Mouse (Mus musculus): Measurements from ENCODE around the gene Hspbp1. TPM values are rescaled to one million over a fixed set of nuclear protein-coding genes. Genes with fewer than 3 reads are reported as not detected.

The Hspbp1 gene
- 83.5 and 94.5 TPM in 2 replicates for polyA plus RNA-seq (2015; fragmentation: Nextera tagmentation; extraction: Ambion mirVana)

- Histone ChIP-seq H3K4me3 (replicated peaks) (peak within 1 kb of the TSS; percentile 82), H3K36me3 (peaks cover 8% of the 10 kb centered on the region), H3K9ac (peak within 1 kb of the TSS; percentile 30), H3K27me3 (replicated peaks) (no peaks in the 10 kb centered on the region), H3K27ac (peak within 1 kb of the TSS; percentile 57), H3K9me3 (no peaks in the 10 kb centered on the region), H3K4me2 (peak within 1 kb of the TSS; percentile 95), H3K4me1 (peaks cover 5% of the 10 kb centered on the region)
- under 1% methylated on average over 32 of the region's 32 CpGs for WGBS
- ATAC-seq (ENCODE audit: insufficient read depth, low FRiP score, low read depth) = peak; percentile 98
These were observed at the start of gene Hspbp1 for GRCm38 (mm10) chr7:4684632-4685417. TSS of gene Hspbp1 (minus strand) at chr7:4685068.

DNA sequence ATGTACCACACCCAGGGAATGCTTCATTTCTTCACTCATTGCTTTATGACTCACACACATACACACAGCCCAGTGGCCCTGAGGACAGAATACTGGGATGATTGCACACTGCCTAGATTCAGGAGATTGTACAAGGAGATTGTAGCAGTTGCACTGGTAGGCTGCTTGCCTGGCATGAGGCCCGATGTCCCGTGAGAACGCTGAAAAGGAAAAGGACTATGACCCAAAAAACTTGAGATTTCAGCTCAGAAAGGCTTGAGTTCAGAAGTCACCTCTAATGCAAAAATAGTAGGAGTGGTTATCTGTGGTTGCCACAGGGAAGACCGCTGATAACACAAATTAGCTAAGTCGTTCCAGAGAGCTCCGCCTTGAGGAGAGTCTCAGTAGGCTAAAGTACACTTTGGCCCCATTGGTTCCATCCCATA lies 48.1 kb upstream of the Hspbp1 start:
- ATAC-seq (ENCODE audit: insufficient read depth, low FRiP score, low read depth) = peak; percentile 70
- H3K9ac ChIP-seq = no peak overlapping the region
- no peaks in the 10 kb centered on the region for H3K36me3 ChIP-seq
- 49% methylated on average over 6 of the region's 6 CpGs for WGBS
- no peaks in the 10 kb centered on the region for H3K9me3 ChIP-seq
- no peaks in the 10 kb centered on the region for H3K4me1 ChIP-seq
- H3K27ac ChIP-seq = no peak overlapping the region
- no peak overlapping the region for H3K4me3 ChIP-seq (replicated peaks)
- no peaks in the 10 kb centered on the region for H3K27me3 ChIP-seq (replicated peaks)
- no peak overlapping the region for H3K4me2 ChIP-seq

- no peak overlapping the region for H3K9ac ChIP-seq
- no peaks in the 10 kb centered on the region for H3K27me3 ChIP-seq (replicated peaks)
- no peak overlapping the region for H3K27ac ChIP-seq
- H3K36me3 ChIP-seq = no peaks in the 10 kb centered on the region
- no peaks in the 10 kb centered on the region for H3K9me3 ChIP-seq
- H3K4me1 ChIP-seq = no peaks in the 10 kb centered on the region
- no peak overlapping the region for H3K4me2 ChIP-seq
- no peak overlapping the region for H3K4me3 ChIP-seq (replicated peaks)
- 71% methylated on average over 5 of the region's 5 CpGs for WGBS
- no peak for ATAC-seq (ENCODE audit: insufficient read depth, low FRiP score, low read depth)
These were observed 46.2 kb upstream of the Hspbp1 start for GRCm38 (mm10) chr7:4731090-4731489.

GRCm38 (mm10) chr7:4725169-4725568 lies 40.3 kb upstream of the Hspbp1 start, which contains the start of gene Tmem150b:
TSS of gene Tmem150b (minus strand) at chr7:4725249.
- Histone ChIP-seq H3K27ac (peak within 1 kb of the TSS; percentile 82), H3K4me3 (replicated peaks) (peak within 1 kb of the TSS; percentile 40), H3K9ac (no peak within 1 kb of the TSS), H3K36me3 (no peaks in the 10 kb centered on the region), H3K4me2 (peak within 1 kb of the TSS; percentile 59), H3K27me3 (replicated peaks) (no peaks in the 10 kb centered on the region), H3K9me3 (no peaks in the 10 kb centered on the region), H3K4me1 (peaks cover 10% of the 10 kb centered on the region; the same call in 1 of the 2 replicates)
- WGBS = 66% methylated on average over 7 of the region's 7 CpGs
- ATAC-seq (ENCODE audit: insufficient read depth, low FRiP score, low read depth) = no peak

DNA sequence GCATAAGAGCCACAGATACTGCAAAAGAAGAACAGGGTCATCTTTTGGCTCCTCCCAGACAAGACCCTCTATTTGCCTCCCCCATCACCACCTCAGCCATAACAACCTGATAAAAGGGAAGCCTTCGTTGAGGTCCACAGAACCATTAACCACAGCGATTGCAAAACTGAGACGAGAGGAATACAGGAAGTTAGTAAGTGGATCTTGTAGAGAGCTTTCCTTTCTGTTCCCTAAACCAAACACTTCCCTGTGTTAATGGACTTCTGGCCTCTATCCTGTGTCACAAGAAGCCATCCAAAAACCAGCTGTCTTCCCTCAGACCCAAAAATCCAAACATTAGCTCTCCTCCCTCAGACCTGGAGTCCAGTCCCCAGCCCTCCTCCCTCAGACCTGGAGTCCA lies 39.5 kb upstream of the Hspbp1 start:
- peaks cover 10% of the 10 kb centered on the region; the same call in 1 of the 2 replicates for H3K4me1 ChIP-seq
- peak; percentile 47; the same call in 1 of the 2 replicates for ATAC-seq (ENCODE audit: insufficient read depth, low FRiP score, low read depth)
- peak overlapping the region; percentile 82 for H3K27ac ChIP-seq
- H3K9ac ChIP-seq = no peak overlapping the region
- H3K27me3 ChIP-seq (replicated peaks) = no peaks in the 10 kb centered on the region
- 31% methylated on average over 3 of the region's 3 CpGs for WGBS
- peak overlapping the region; percentile 59 for H3K4me2 ChIP-seq
- H3K9me3 ChIP-seq = no peaks in the 10 kb centered on the region
- no peaks in the 10 kb centered on the region for H3K36me3 ChIP-seq
- peak overlapping the region; percentile 40 for H3K4me3 ChIP-seq (replicated peaks)

DNA sequence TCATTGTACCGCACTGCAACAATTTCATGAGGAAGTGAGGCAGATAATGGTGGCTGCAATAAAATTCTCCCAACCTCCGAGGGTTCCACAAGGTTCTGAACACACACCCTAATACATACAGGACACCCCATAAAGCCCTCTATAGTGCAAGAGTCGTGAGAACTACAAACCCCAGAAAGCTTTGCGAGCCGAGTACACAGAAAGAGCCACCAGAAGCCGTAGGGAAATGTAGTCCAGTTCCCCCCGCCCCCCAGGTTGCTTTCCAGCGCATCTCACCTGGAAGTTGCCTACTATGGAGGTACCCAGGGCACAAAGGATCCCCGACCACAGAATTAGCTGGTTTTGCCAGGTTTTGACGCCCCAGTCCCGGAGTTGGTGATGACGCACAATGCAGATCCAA lies 38.6 kb upstream of the Hspbp1 start:
- no peak overlapping the region for H3K9ac ChIP-seq
- peak; percentile 40; the same call in 1 of the 2 replicates for ATAC-seq (ENCODE audit: insufficient read depth, low FRiP score, low read depth)
- peak overlapping the region; percentile 59 for H3K4me2 ChIP-seq
- 0 out of 2 replicates have a peak overlapping the region, but pooled peaks have one; percentile 82 for H3K27ac ChIP-seq
- H3K27me3 ChIP-seq (replicated peaks) = no peaks in the 10 kb centered on the region
- peak overlapping the region; percentile 40 for H3K4me3 ChIP-seq (replicated peaks)
- 32% methylated on average over 12 of the region's 12 CpGs for WGBS
- peaks cover 10% of the 10 kb centered on the region; the same call in 1 of the 2 replicates for H3K4me1 ChIP-seq
- H3K36me3 ChIP-seq = no peaks in the 10 kb centered on the region
- no peaks in the 10 kb centered on the region for H3K9me3 ChIP-seq

GRCm38 (mm10) chr7:4719276-4719675 lies 34.4 kb upstream of the Hspbp1 start:
- Histone ChIP-seq H3K27me3 (replicated peaks) (no peaks in the 10 kb centered on the region), H3K27ac (no peak overlapping the region), H3K4me2 (no peak overlapping the region), H3K4me3 (replicated peaks) (no peak overlapping the region), H3K4me1 (peaks cover 7% of the 10 kb centered on the region; the same call in 1 of the 2 replicates), H3K36me3 (peaks cover 5% of the 10 kb centered on the region), H3K9me3 (no peaks in the 10 kb centered on the region), H3K9ac (no peak overlapping the region)
- ATAC-seq (ENCODE audit: insufficient read depth, low FRiP score, low read depth) = no peak
- 86% methylated on average over 3 of the region's 3 CpGs for WGBS

DNA sequence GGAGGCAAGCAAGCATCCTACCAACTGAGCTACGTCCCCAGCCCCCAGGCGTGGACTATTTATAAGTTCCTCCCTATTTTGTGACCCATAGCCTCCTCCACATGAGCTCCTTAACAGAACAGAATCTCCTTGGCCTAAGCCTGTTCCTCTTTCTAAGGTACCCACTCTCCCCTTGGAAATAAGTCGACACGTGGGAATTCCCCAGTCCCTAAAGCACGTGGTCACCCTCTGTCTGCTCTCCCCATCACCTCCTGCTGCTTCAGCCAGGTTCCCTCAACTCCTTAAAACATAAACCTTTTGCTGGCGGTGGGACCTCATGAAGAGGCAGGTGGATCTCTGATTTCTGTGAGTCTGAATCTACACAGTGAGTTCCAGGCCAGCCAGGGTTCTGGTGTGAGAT lies 32.1 kb upstream of the Hspbp1 start:
- H3K9me3 ChIP-seq = no peaks in the 10 kb centered on the region
- H3K4me3 ChIP-seq (replicated peaks) = no peak overlapping the region
- H3K36me3 ChIP-seq = peaks cover 11% of the 10 kb centered on the region
- H3K4me1 ChIP-seq = no peaks in the 10 kb centered on the region
- WGBS = 66% methylated on average over 6 of the region's 6 CpGs
- no peak overlapping the region for H3K4me2 ChIP-seq
- no peak overlapping the region for H3K27ac ChIP-seq
- no peak for ATAC-seq (ENCODE audit: insufficient read depth, low FRiP score, low read depth)
- no peaks in the 10 kb centered on the region for H3K27me3 ChIP-seq (replicated peaks)
- no peak overlapping the region for H3K9ac ChIP-seq

GRCm38 (mm10) chr7:4712594-4712993 lies 27.7 kb upstream of the Hspbp1 start:
- WGBS = 85% methylated on average over 3 of the region's 3 CpGs
- H3K4me3 ChIP-seq (replicated peaks) = no peak overlapping the region
- H3K4me2 ChIP-seq = no peak overlapping the region
- no peak overlapping the region for H3K27ac ChIP-seq
- H3K36me3 ChIP-seq = peaks cover 24% of the 10 kb centered on the region
- H3K9me3 ChIP-seq = no peaks in the 10 kb centered on the region
- no peak for ATAC-seq (ENCODE audit: insufficient read depth, low FRiP score, low read depth)
- no peaks in the 10 kb centered on the region for H3K27me3 ChIP-seq (replicated peaks)
- no peak overlapping the region for H3K9ac ChIP-seq
- H3K4me1 ChIP-seq = no peaks in the 10 kb centered on the region

- H3K27ac ChIP-seq = no peak overlapping the region
- WGBS = 42% methylated on average over 18 of the region's 18 CpGs
These were observed 20.2 kb upstream of the Hspbp1 start for GRCm38 (mm10) chr7:4705098-4705497.

DNA sequence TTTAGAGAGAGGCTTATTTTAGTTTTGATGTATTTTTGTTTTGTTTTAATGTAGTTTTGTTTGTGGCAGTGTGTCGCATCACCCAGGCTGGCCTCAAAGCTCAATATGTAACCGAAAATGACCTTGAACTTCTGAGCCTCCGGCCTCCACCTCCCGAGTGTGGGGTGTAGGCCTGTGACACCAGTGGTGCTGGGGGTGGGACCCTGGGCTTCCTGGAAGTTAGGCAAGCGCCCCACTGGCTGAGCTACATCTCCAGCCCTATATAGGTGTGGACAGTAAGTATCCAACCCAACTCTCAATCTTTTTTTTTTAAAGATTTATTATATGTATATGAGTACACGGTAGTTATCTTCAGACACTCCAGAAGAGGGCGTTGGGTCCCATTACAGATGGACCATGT lies 18.3 kb upstream of the Hspbp1 start:
- Histone ChIP-seq H3K9ac (no peak overlapping the region), H3K27ac (no peak overlapping the region), H3K27me3 (replicated peaks) (no peaks in the 10 kb centered on the region), H3K9me3 (no peaks in the 10 kb centered on the region), H3K4me2 (no peak overlapping the region), H3K4me1 (no peaks in the 10 kb centered on the region), H3K4me3 (replicated peaks) (no peak overlapping the region), H3K36me3 (peaks cover 26% of the 10 kb centered on the region)
- 89% methylated on average over 7 of the region's 7 CpGs for WGBS
- ATAC-seq (ENCODE audit: insufficient read depth, low FRiP score, low read depth) = no peak

More at GRCm38 (mm10) chr7:4705098-4705497, 20.2 kb upstream of the Hspbp1 start:
- Histone ChIP-seq H3K9me3 (no peaks in the 10 kb centered on the region), H3K9ac (0 out of 2 replicates have a peak overlapping the region, but pooled peaks have one; percentile 2), H3K27me3 (replicated peaks) (no peaks in the 10 kb centered on the region), H3K4me2 (no peak overlapping the region), H3K4me3 (replicated peaks) (no peak overlapping the region), H3K4me1 (no peaks in the 10 kb centered on the region), H3K36me3 (peaks cover 30% of the 10 kb centered on the region)
- no peak for ATAC-seq (ENCODE audit: insufficient read depth, low FRiP score, low read depth)

- no peaks in the 10 kb centered on the region for H3K27me3 ChIP-seq (replicated peaks)
- no peaks in the 10 kb centered on the region for H3K9me3 ChIP-seq
- WGBS = 55% methylated on average over 8 of the region's 8 CpGs
- no peak overlapping the region for H3K4me3 ChIP-seq (replicated peaks)
- no peak for ATAC-seq (ENCODE audit: insufficient read depth, low FRiP score, low read depth)
- no peaks in the 10 kb centered on the region for H3K4me1 ChIP-seq
- H3K4me2 ChIP-seq = no peak overlapping the region
- no peak overlapping the region for H3K9ac ChIP-seq
- peaks cover 22% of the 10 kb centered on the region; the same call in 1 of the 2 replicates for H3K36me3 ChIP-seq
- no peak overlapping the region for H3K27ac ChIP-seq
These were observed 17.5 kb upstream of the Hspbp1 start for GRCm38 (mm10) chr7:4702334-4702733.
